Mouse (Mus musculus) bone marrow, adult 2 months (tissue): ENCODE results near the gene Hs3st1.

Experiments used
- CTCF ChIP-seq: fragments of 200-500 bp; IDR thresholded peaks from 2 replicates; pipeline ENCODE4 v1.5.1; 2011; ENCODE audit warnings: low read length, control low read depth; ENCODE audit not compliant: control insufficient read depth, insufficient read depth
- POLR2A ChIP-seq: fragments of 200-500 bp; IDR thresholded peaks from 2 replicates; pipeline ENCODE4 v1.6.1; 2011; ENCODE audit warnings: low read depth, mild to moderate bottlenecking, control low read depth, low read length, borderline replicate concordance; ENCODE audit not compliant: control insufficient read depth

- TF ChIP-seq CTCF = no peak
- no peak for TF ChIP-seq POLR2A
These were observed 111.9 kb downstream of the Hs3st1 start for GRCm38 (mm10) chr5:39643260-39643923.
